Mouse (Mus musculus) Muller cell, postnatal 12 days (primary cell): ENCODE data around the gene Gm10477.
A peak's percentile ranks its signal among the peaks of the same experiment; 100 is the strongest.
"Not testable (repeated sequence)": the region's sequence is repeated elsewhere in the genome, so short reads cannot be mapped to it uniquely, and the experiment has no call there.

Source experiments
- DNase-seq: peaks from one replicate; pipeline ENCODE4 v3.0.0-alpha.2; 2015; ENCODE audit errors: inconsistent ontology term

The Gm10477 gene

GRCm38 (mm10) chrX:56524442-56524841 lies at the start of gene Gm10477:
Gene Gm10477 (plus strand): TSS chrX:56524742.
- not testable (repeated sequence) for DNase-seq

DNA sequence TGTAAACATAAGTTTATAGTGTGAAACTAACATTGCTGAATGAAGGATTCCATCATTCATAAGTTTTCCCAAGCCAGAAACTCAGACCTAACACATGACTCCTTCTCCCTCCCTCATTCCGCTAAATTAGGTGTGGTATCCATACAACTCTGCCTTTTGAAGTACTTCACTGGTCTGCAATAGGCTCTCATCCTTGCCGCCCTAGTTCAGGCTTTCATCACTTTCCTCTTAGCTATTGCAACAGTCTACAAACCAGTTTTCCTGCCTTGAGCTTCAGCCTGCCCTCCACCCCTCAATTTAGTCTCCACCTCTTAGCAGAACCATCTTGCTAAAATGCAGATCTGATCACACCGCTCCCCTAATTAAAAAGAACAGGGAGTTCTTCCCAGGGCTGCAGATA lies 47.0 kb upstream of the Gm10477 start:
- DNase-seq, result no peak

GRCm38 (mm10) chrX:56481906-56482305 lies 42.6 kb upstream of the Gm10477 start:
- no peak for DNase-seq

GRCm38 (mm10) chrX:56489758-56490157 lies 34.8 kb upstream of the Gm10477 start:
- DNase-seq, result peak; percentile 4

DNA sequence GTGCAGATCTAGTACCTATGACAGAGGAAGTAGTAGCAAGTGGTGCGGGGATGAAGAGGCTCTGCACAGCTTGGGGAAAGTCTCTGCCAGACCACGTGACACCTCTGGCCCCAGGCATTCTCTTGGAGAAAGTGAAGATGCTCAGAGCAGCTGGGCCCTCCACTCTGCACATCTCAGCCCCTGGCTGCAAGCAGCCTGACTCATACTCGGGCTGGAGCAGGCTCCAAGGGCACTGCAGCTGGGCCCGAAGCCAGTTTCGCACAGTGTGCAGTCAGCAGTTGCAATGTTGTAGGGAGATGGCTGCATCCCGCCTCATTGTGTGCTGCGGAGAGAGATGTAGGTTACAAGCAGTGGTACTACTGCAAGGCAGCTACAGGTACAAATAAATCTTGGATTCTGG lies 27.3 kb upstream of the Gm10477 start:
- peak; percentile 0 for DNase-seq

GRCm38 (mm10) chrX:56531266-56531665 lies 6.7 kb downstream of the Gm10477 start:
- DNase-seq, result peak; percentile 2

GRCm38 (mm10) chrX:56537162-56537561 lies 12.6 kb downstream of the Gm10477 start:
- DNase-seq, result peak; percentile 1

DNA sequence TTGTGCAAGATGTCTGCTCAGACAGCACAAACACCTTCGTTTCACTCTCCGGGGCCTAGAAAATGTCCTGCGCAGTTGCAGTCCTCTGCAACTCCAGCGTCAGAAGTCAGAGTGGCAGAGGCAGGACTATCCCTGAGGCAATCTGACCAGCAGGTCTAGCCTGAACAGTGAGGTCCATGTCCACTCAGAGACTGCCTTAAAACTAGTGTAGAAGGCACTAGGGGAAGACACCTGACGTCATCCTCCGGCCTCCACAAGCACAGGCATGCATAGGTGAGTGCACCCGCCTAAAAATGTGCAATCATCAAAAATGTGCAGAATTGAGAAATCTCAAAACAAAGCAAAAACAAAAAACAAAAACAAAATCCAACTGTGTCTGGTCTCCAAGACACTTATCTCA lies 25.0 kb downstream of the Gm10477 start, which contains the start of gene Gm648:
Gene Gm648 (minus strand): TSS at position 101 of the 400 bp plus-strand sequence.
- no peak for DNase-seq

GRCm38 (mm10) chrX:56553584-56553983 lies 29.0 kb downstream of the Gm10477 start:
- DNase-seq, result no peak

GRCm38 (mm10) chrX:56572465-56572864 lies 47.9 kb downstream of the Gm10477 start:
- no peak for DNase-seq
